Mouse (Mus musculus) fibroblast of lung, adult 2 months (primary cell): ENCODE measurements at regions not wholly inside any gene's neighbourhood (a gene's known extent, or its start where the extent isn't known, plus 50 kb on each side); places are given as distances from the start of the nearest gene placed in this dataset.
A peak's percentile ranks its signal among the peaks of the same experiment; 100 is the strongest.

Experiments
- DNase-seq: peaks from one replicate; pipeline ENCODE4 v3.0.0-alpha.2; 2011; ENCODE audit warnings: low read depth

- no peak for DNase-seq
Observed at GRCm38 (mm10) chr4:119018573-119018972, 57.2 kb downstream of the Lao1 start.

- DNase-seq = no peak
Observed at GRCm38 (mm10) chr4:119019013-119019781, 57.8 kb downstream of the Lao1 start.

- DNase-seq = no peak
Observed at GRCm38 (mm10) chr4:119022338-119022737, 61.0 kb downstream of the Lao1 start.

- no peak for DNase-seq
Observed at GRCm38 (mm10) chr4:119026237-119026861, 65.0 kb downstream of the Lao1 start.

- DNase-seq = peak; percentile 49
Observed at GRCm38 (mm10) chr4:119028208-119028821, 66.9 kb downstream of the Lao1 start.

- no peak for DNase-seq
Observed at GRCm38 (mm10) chr4:119029091-119029490, 67.7 kb downstream of the Lao1 start.

- DNase-seq = peak; percentile 88
Observed at GRCm38 (mm10) chr4:119029735-119030134, 68.4 kb downstream of the Lao1 start.

GRCm38 (mm10) chr4:119030865-119031264, 69.5 kb downstream of the Lao1 start:
- DNase-seq = no peak

GRCm38 (mm10) chr4:119033006-119033405, 71.6 kb downstream of the Lao1 start:
- no peak for DNase-seq

GRCm38 (mm10) chr4:119036582-119036981, 71.9 kb upstream of the Slc2a1 start:
- DNase-seq = no peak

GRCm38 (mm10) chr4:119040041-119040440, 68.5 kb upstream of the Slc2a1 start:
- DNase-seq = no peak

GRCm38 (mm10) chr4:119041616-119042015, 66.9 kb upstream of the Slc2a1 start:
- no peak for DNase-seq

GRCm38 (mm10) chr4:119044005-119044677, 64.4 kb upstream of the Slc2a1 start:
- no peak for DNase-seq

- no peak for DNase-seq
Observed at GRCm38 (mm10) chr4:119044836-119045235, 63.7 kb upstream of the Slc2a1 start.

- DNase-seq = no peak
Observed at GRCm38 (mm10) chr4:119050867-119051353, 57.6 kb upstream of the Slc2a1 start.

GRCm38 (mm10) chr4:119052537-119052936, 56.0 kb upstream of the Slc2a1 start:
- DNase-seq = no peak

- no peak for DNase-seq
Observed at GRCm38 (mm10) chr4:119053241-119053640, 55.3 kb upstream of the Slc2a1 start.

- no peak for DNase-seq
Observed at GRCm38 (mm10) chr4:119053680-119054079, 54.8 kb upstream of the Slc2a1 start.

GRCm38 (mm10) chr4:119054129-119054528, 54.4 kb upstream of the Slc2a1 start:
- no peak for DNase-seq

- no peak for DNase-seq
Observed at GRCm38 (mm10) chr4:119057191-119057590, 51.3 kb upstream of the Slc2a1 start.

- DNase-seq = no peak
Observed at GRCm38 (mm10) chr4:119057826-119058225, 50.7 kb upstream of the Slc2a1 start.
